Mouse (Mus musculus): Measurements from ENCODE around the gene Fads3.

GRCm38 (mm10) chr19:10034785-10035447 is 6.5 kb upstream of the Fads3 start:
- no peak for TF ChIP-seq POLR2A (IDR thresholded peaks at IDR 0.05; ENCODE audit: borderline replicate concordance, control insufficient read depth, low read depth, low read length)
- peak; percentile 90 for TF ChIP-seq CTCF (IDR thresholded peaks at IDR 0.05; ENCODE audit: control insufficient read depth, insufficient read depth, low read length)
